Mouse (Mus musculus) cerebellum, postnatal 36 days (tissue): ENCODE results near the gene Dennd6a.
A peak's percentile ranks its signal among the peaks of the same experiment; 100 is the strongest.
"Not testable (repeated sequence)": the region's sequence is repeated elsewhere in the genome, so short reads cannot be mapped to it uniquely, and the experiment has no call there.

Source experiments
- DNase-seq, 2 experiments: peaks; one replicate each; pipeline ENCODE4 v3.0.0; 2021 to 2022; ENCODE audit warnings: mixed read lengths in 2 of 2

The Dennd6a gene

GRCm38 (mm10) chr14:26573556-26573955, at the start of gene Dennd6a:
Gene Dennd6a, plus strand, starts transcription at chr14:26573856.
- not testable (repeated sequence) for DNase-seq

GRCm38 (mm10) chr14:26525955-26526354, 47.7 kb upstream of the Dennd6a start:
- DNase-seq = no peak

GRCm38 (mm10) chr14:26528296-26528695, 45.4 kb upstream of the Dennd6a start:
- DNase-seq = no peak

GRCm38 (mm10) chr14:26530350-26530749, 43.3 kb upstream of the Dennd6a start:
- no peak for DNase-seq

GRCm38 (mm10) chr14:26531410-26532313, 42.0 kb upstream of the Dennd6a start:
- no peak for DNase-seq

GRCm38 (mm10) chr14:26532752-26533151, 40.9 kb upstream of the Dennd6a start:
- no peak for DNase-seq

GRCm38 (mm10) chr14:26533267-26533666, 40.4 kb upstream of the Dennd6a start:
- peak; percentile 16 to 18 for DNase-seq

- DNase-seq = peak; percentile 42 to 54
Observed at GRCm38 (mm10) chr14:26533821-26534756, 39.6 kb upstream of the Dennd6a start.

- peak; percentile 99 to 100 for DNase-seq
Observed at GRCm38 (mm10) chr14:26534757-26535479, 38.7 kb upstream of the Dennd6a start, which contains the start of gene Slmap. Gene Slmap, minus strand, starts transcription at chr14:26534931.

- no peak for DNase-seq
Observed at GRCm38 (mm10) chr14:26539241-26539640, 34.4 kb upstream of the Dennd6a start.

GRCm38 (mm10) chr14:26540577-26540976, 33.1 kb upstream of the Dennd6a start:
- DNase-seq = no peak

- no peak for DNase-seq
Observed at GRCm38 (mm10) chr14:26542136-26542535, 31.5 kb upstream of the Dennd6a start.

GRCm38 (mm10) chr14:26547516-26548488, 25.9 kb upstream of the Dennd6a start:
- DNase-seq = no peak

GRCm38 (mm10) chr14:26550712-26551111, 22.9 kb upstream of the Dennd6a start:
- no peak for DNase-seq

GRCm38 (mm10) chr14:26552441-26552840, 21.2 kb upstream of the Dennd6a start:
- DNase-seq = no peak

GRCm38 (mm10) chr14:26552853-26553252, 20.8 kb upstream of the Dennd6a start:
- no peak for DNase-seq

- no peak for DNase-seq
Observed at GRCm38 (mm10) chr14:26557581-26557980, 16.1 kb upstream of the Dennd6a start.

- no peak for DNase-seq
Observed at GRCm38 (mm10) chr14:26558536-26558935, 15.1 kb upstream of the Dennd6a start.

- DNase-seq = no peak
Observed at GRCm38 (mm10) chr14:26562247-26562646, 11.4 kb upstream of the Dennd6a start.

- DNase-seq = no peak
Observed at GRCm38 (mm10) chr14:26569880-26570279, 3.8 kb upstream of the Dennd6a start.

- DNase-seq = no peak
Observed at GRCm38 (mm10) chr14:26571951-26572675, 1.5 kb upstream of the Dennd6a start.
